In genomic region chr12:87216053-87216452, GRCm38 (mm10) we compare ENCODE assay signal across 21 mouse cellular contexts. TPM values are rescaled to one million over a fixed set of nuclear protein-coding genes. Genes with fewer than 3 reads are reported as not detected.
DNase-seq lines count a peak whose midpoint lies in the region.
"Had no signal": no experiment of that assay in that cellular context is flagged by ENCODE, and none has a peak within 500 bp of the region (broad histone marks: within the 10 kb centered on the region; RNA-seq: fewer than 3 reads in every experiment).

No protein-coding gene starts in this region.

- peak; percentile 2 for DNase-seq in heart, adult 11 months
- DNase-seq in heart, embryonic 10.5 days (ENCODE audit: low spot score), result no peak
- DNase-seq in adipocyte (ENCODE audit: low spot score), result peak; percentile 56
- DNase-seq in adrenal gland, postnatal 10 days, result no peak
- no peak for DNase-seq in kidney, adult 9 months
- DNase-seq in lung, adult 18-20 months, result no peak
- DNase-seq: adrenal gland, adult 8-10 months; adrenal gland, postnatal 36 days; B cell, adult 2 months; cerebellum, adult 11 months; cerebellum, adult 8-10 months; cerebellum, postnatal 10 days; cerebellum, postnatal 36 days; forebrain, postnatal 0 days; gastrocnemius, postnatal 25 days; heart, adult 2 months had no signal

- no peaks in the 10 kb centered on the region for H3K36me3 ChIP-seq in heart, embryonic 10.5 days
- H3K36me3 ChIP-seq in macrophage (ENCODE audit: inconsistent target), result no peaks in the 10 kb centered on the region
- H3K36me3 ChIP-seq: hindbrain, embryonic 12.5 days; hindbrain, embryonic 15.5 days had no signal

- H3K4me1 ChIP-seq in heart, embryonic 10.5 days, result peaks cover 3% of the 10 kb centered on the region; the same call in 1 of the 2 replicates
- H3K4me1 ChIP-seq: hindbrain, embryonic 15.5 days had no signal

- H3K27me3 ChIP-seq in heart, embryonic 10.5 days (ENCODE audit: insufficient read depth, poor library complexity, severe bottlenecking), result no peaks in the 10 kb centered on the region
- H3K27me3 ChIP-seq: hindbrain, embryonic 12.5 days; hindbrain, embryonic 15.5 days; Patski had no signal

- no peak overlapping the region for H3K27ac ChIP-seq in heart, embryonic 10.5 days
- peak overlapping the region; percentile 33 for H3K27ac ChIP-seq in macrophage
- H3K27ac ChIP-seq: heart, adult 2 months; hindbrain, embryonic 12.5 days; hindbrain, embryonic 15.5 days had no signal

- WGBS in heart, embryonic 10.5 days, result 66% methylated on average over 2 of the region's 2 CpGs
- 50% methylated on average over 2 of the region's 2 CpGs for WGBS in macrophage (ENCODE audit: missing documents)

- no peaks in the 10 kb centered on the region for H3K79me2 ChIP-seq in macrophage (ENCODE audit: inconsistent target)

- no peaks in the 10 kb centered on the region for H3K9me3 ChIP-seq in heart, embryonic 10.5 days
- H3K9me3 ChIP-seq: hindbrain, embryonic 12.5 days; hindbrain, embryonic 15.5 days had no signal

- no peak overlapping the region for H3K4me3 ChIP-seq in heart, embryonic 10.5 days
- no peak overlapping the region for H3K4me3 ChIP-seq in macrophage (ENCODE audit: inconsistent target)
- H3K4me3 ChIP-seq: heart, adult 2 months; hindbrain, embryonic 12.5 days; hindbrain, embryonic 15.5 days had no signal

RNA-seq across cellular contexts. Expression of gene Tmed8, which starts 15.8 kb away (rescaled TPM):
- 2.0 and 2.4 TPM in 2 replicates for polyA plus RNA-seq in heart, embryonic 10.5 days (2016; fragmentation: Nextera tagmentation; extraction: Ambion mirVana)
- total RNA-seq in macrophage (2018; cell fraction: chromatin; rRNA removed), result 10 to 100 TPM; 11.2 to 49.5 (median 22.9) TPM
- 10 to 100 TPM; 10.2 to 18.1 (median 15.9) TPM for total RNA-seq in macrophage (2018; cell fraction: cytosol; rRNA removed)
- total RNA-seq in macrophage (2018; cell fraction: nucleus; rRNA removed), result 10 to 100 TPM; 14.3 to 49.8 (median 26.7) TPM
- 6.6 to 15.5 TPM (median 11.6 TPM) in 3 replicates for polyA plus RNA-seq in macrophage (2018)
- 10 to 100 TPM; 17.5 to 19.3 TPM for total RNA-seq in adrenal gland, postnatal 10 days (2021)

RNA-seq across cellular contexts. Expression of gene Samd15, which starts 16.5 kb away (rescaled TPM):
- 2.1 and 2.3 TPM in 2 replicates for polyA plus RNA-seq in heart, embryonic 10.5 days (2016; fragmentation: Nextera tagmentation; extraction: Ambion mirVana)
- total RNA-seq in macrophage (2018; cell fraction: chromatin; rRNA removed), result 1 to 10 TPM in 19 of 26 experiments, under 1 TPM in 5, not detected in 2; 0.56 to 5.6 (median 2.0) TPM
- 1 to 10 TPM in 9 of 26 experiments, under 1 TPM in 17; 0.14 to 1.8 (median 0.83) TPM for total RNA-seq in macrophage (2018; cell fraction: cytosol; rRNA removed)
- 1 to 10 TPM in 22 of 26 experiments, under 1 TPM in 3, not detected in 1; 0.35 to 3.8 (median 1.8) TPM for total RNA-seq in macrophage (2018; cell fraction: nucleus; rRNA removed)
- polyA plus RNA-seq in macrophage (2018), result 0.48 to 1.2 TPM (median 0.73 TPM) in 3 replicates
- total RNA-seq in adrenal gland, postnatal 10 days (2021), result 1 to 10 TPM; 1.1 to 1.8 TPM
- total RNA-seq: gastrocnemius, adult 8-10 months; gastrocnemius, postnatal 25 days; heart, adult 2 months had no signal

RNA-seq across cellular contexts. Expression of gene Noxred1, which starts 22.5 kb away (rescaled TPM):
- 0.80 and 0.90 TPM in 2 replicates for polyA plus RNA-seq in heart, embryonic 10.5 days (2016; fragmentation: Nextera tagmentation; extraction: Ambion mirVana)
- total RNA-seq in macrophage (2018; cell fraction: chromatin; rRNA removed), result 10 to 100 TPM in 3 of 26 experiments, 1 to 10 TPM in 21, under 1 TPM in 1, not detected in 1; 1.00 to 15.3 (median 2.7) TPM
- under 1 TPM; 0.05 to 0.35 (median 0.24) TPM for total RNA-seq in macrophage (2018; cell fraction: cytosol; rRNA removed)
- total RNA-seq in macrophage (2018; cell fraction: nucleus; rRNA removed), result 1 to 10 TPM in 19 of 26 experiments, under 1 TPM in 7; 0.54 to 8.8 (median 2.0) TPM
- 0.31 to 0.40 TPM (median 0.32 TPM) in 3 replicates for polyA plus RNA-seq in macrophage (2018)
- under 1 TPM; 0.42 to 0.55 TPM for total RNA-seq in adrenal gland, postnatal 10 days (2021)

RNA-seq across cellular contexts. Expression of gene Vipas39, which starts 50.0 kb away (rescaled TPM):
- 37.4 and 39.7 TPM in 2 replicates for polyA plus RNA-seq in heart, embryonic 10.5 days (2016; fragmentation: Nextera tagmentation; extraction: Ambion mirVana)
- total RNA-seq in macrophage (2018; cell fraction: chromatin; rRNA removed), result 100 to 1,000 TPM in 20 of 26 experiments, 10 to 100 TPM in 6; 59.7 to 286 (median 145) TPM
- total RNA-seq in macrophage (2018; cell fraction: cytosol; rRNA removed), result 100 to 1,000 TPM in 18 of 26 experiments, 10 to 100 TPM in 8; 86.9 to 143 (median 107) TPM
- total RNA-seq in macrophage (2018; cell fraction: nucleus; rRNA removed), result 100 to 1,000 TPM in 10 of 26 experiments, 10 to 100 TPM in 16; 57.2 to 164 (median 87.3) TPM
- polyA plus RNA-seq in macrophage (2018), result 106 to 155 TPM (median 136 TPM) in 3 replicates
- 10 to 100 TPM; 34.2 to 40.2 TPM for total RNA-seq in adrenal gland, postnatal 10 days (2021)

RNA-seq across cellular contexts. Expression of gene Ahsa1, which starts 50.2 kb away (rescaled TPM):
- polyA plus RNA-seq in heart, embryonic 10.5 days (2016; fragmentation: Nextera tagmentation; extraction: Ambion mirVana), result 237 and 277 TPM in 2 replicates
- 100 to 1,000 TPM in 3 of 26 experiments, 10 to 100 TPM in 23; 25.2 to 122 (median 54.0) TPM for total RNA-seq in macrophage (2018; cell fraction: chromatin; rRNA removed)
- 100 to 1,000 TPM; 179 to 317 (median 235) TPM for total RNA-seq in macrophage (2018; cell fraction: cytosol; rRNA removed)
- total RNA-seq in macrophage (2018; cell fraction: nucleus; rRNA removed), result 100 to 1,000 TPM in 12 of 26 experiments, 10 to 100 TPM in 14; 64.5 to 239 (median 97.0) TPM
- polyA plus RNA-seq in macrophage (2018), result 198 to 597 TPM (median 364 TPM) in 3 replicates
- 100 to 1,000 TPM; 117 TPM for total RNA-seq in adrenal gland, postnatal 10 days (2021)

Comparison
In these comparisons a context has a peak if more than half of its experiments do, and no peak if none do; other contexts are left out.
1. DNase-seq: peak in heart, adult 11 months (single experiment) and adipocyte (single experiment); none in heart, embryonic 10.5 days (single experiment), adrenal gland, postnatal 10 days (single experiment), kidney, adult 9 months (single experiment) and lung, adult 18-20 months (0 of 2).